Mouse (Mus musculus) thymus, postnatal 36 days (tissue): Measurements from ENCODE around the gene Aprt.

Experiments used
- DNase-seq, 2 experiments: peaks; one replicate each; pipeline ENCODE4 v3.0.0; 2022; ENCODE audit warnings: mixed read lengths in 2 of 2

Gene Aprt

GRCm38 (mm10) chr8:122558671-122559349, 17.9 kb downstream of the Aprt start:
- DNase-seq: peak in 1 of 2 experiments; percentile 20

GRCm38 (mm10) chr8:122557248-122558038, 19.3 kb downstream of the Aprt start:
- DNase-seq: peak; percentile 35 to 37

GRCm38 (mm10) chr8:122556030-122557009, 20.4 kb downstream of the Aprt start:
- peak; percentile 84 to 92 for DNase-seq

GRCm38 (mm10) chr8:122554786-122555185, 21.9 kb downstream of the Aprt start:
- no peak for DNase-seq

GRCm38 (mm10) chr8:122551265-122552051, 25.3 kb downstream of the Aprt start, which contains the start of gene Piezo1:
Gene Piezo1 (minus strand): TSS chr8:122551329.
- peak; percentile 93 to 96 for DNase-seq

- DNase-seq: no peak
These were observed 25.8 kb downstream of the Aprt start for GRCm38 (mm10) chr8:122550995-122551264.

GRCm38 (mm10) chr8:122550234-122550994, 26.3 kb downstream of the Aprt start:
- peak; percentile 55 to 61 for DNase-seq

GRCm38 (mm10) chr8:122548891-122549439, 27.7 kb downstream of the Aprt start:
- DNase-seq: no peak

GRCm38 (mm10) chr8:122548331-122548730, 28.4 kb downstream of the Aprt start:
- DNase-seq: peak; percentile 28 to 32

- peak; percentile 44 to 65 for DNase-seq
These were observed 28.9 kb downstream of the Aprt start for GRCm38 (mm10) chr8:122547815-122548214.

- DNase-seq: no peak
These were observed 29.8 kb downstream of the Aprt start for GRCm38 (mm10) chr8:122546811-122547453.

GRCm38 (mm10) chr8:122546066-122546755, 30.5 kb downstream of the Aprt start:
- DNase-seq: no peak

GRCm38 (mm10) chr8:122544138-122544537, 32.6 kb downstream of the Aprt start:
- DNase-seq: no peak

- no peak for DNase-seq
These were observed 38.2 kb downstream of the Aprt start for GRCm38 (mm10) chr8:122538310-122539076.

GRCm38 (mm10) chr8:122537812-122538211, 38.9 kb downstream of the Aprt start:
- no peak for DNase-seq

GRCm38 (mm10) chr8:122537033-122537432, 39.7 kb downstream of the Aprt start:
- no peak for DNase-seq

GRCm38 (mm10) chr8:122531312-122531711, 45.4 kb downstream of the Aprt start:
- no peak for DNase-seq

GRCm38 (mm10) chr8:122529159-122529558, 47.5 kb downstream of the Aprt start:
- DNase-seq: no peak

- no peak for DNase-seq
These were observed 48.8 kb downstream of the Aprt start for GRCm38 (mm10) chr8:122527937-122528336.
